Mouse (Mus musculus): Measurements from ENCODE around the gene Rmnd5b. TPM values are rescaled to one million over a fixed set of nuclear protein-coding genes. Genes with fewer than 3 reads are reported as not detected.

The Rmnd5b gene
- polyA plus RNA-seq, 1 experiment from 2014 or later = 74.5 TPM

DNA sequence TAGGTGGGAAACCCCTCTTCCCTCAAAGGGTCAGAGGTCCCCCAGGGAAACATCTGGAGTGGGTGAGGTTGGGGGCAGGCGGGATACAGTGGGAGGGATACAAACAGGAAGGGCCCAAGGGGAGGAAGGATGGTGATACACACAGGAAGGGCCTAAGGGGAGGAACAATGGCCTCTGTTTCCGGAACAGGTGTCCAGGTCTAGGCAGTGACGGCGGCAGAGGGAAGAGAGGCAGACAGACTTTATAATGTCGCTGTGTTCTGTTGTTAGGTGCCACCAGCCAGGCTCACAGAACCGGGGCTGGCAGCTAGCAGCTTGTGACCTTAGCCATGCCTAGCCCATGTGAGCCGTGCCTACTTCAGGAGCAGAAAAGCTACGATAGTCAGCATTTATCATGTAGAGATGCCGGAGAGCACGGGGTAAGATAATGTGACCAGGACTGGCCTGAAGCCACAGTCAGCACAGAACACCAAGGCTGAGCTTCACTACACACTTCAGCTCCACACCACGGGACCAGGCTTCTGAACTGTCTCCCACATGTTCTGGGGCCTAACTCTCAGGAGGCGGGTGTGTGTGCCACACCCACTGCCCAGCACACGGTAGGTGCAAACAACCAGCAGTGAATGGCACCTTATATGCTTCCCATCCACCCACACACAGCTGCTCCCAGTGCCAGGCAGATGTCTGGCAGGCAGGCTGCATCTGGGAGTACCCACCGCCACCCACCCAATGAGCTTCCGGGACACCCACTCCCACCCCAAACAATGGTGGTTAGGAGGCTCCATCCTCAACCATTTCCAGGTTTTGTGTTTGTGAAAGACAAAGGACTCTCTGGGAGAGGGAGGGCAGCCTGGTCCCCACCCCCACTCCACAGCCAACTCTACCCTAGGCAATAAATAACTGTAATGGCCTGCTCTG lies 11.3 kb upstream of the Rmnd5b start:
- peaks cover 18% of the 10 kb centered on the region for H3K27me3 ChIP-seq
- ATAC-seq (ENCODE audit: low read depth) = no peak
- 58% methylated on average over 15 of the region's 15 CpGs for WGBS
- H3K4me2 ChIP-seq = peak overlapping the region; percentile 14; the same call in 1 of the 2 replicates
- 0 out of 2 replicates have a peak, but pooled peaks cover 8% of the 10 kb centered on the region for H3K36me3 ChIP-seq
- H3K9ac ChIP-seq = no peak overlapping the region; the same call in 1 of the 2 replicates
- H3K27ac ChIP-seq (replicated peaks) = peak overlapping the region; percentile 72
- H3K9me3 ChIP-seq = no peaks in the 10 kb centered on the region
- no peak overlapping the region for H3K4me3 ChIP-seq
- peaks cover 53% of the 10 kb centered on the region for H3K4me1 ChIP-seq (replicated peaks)

DNA sequence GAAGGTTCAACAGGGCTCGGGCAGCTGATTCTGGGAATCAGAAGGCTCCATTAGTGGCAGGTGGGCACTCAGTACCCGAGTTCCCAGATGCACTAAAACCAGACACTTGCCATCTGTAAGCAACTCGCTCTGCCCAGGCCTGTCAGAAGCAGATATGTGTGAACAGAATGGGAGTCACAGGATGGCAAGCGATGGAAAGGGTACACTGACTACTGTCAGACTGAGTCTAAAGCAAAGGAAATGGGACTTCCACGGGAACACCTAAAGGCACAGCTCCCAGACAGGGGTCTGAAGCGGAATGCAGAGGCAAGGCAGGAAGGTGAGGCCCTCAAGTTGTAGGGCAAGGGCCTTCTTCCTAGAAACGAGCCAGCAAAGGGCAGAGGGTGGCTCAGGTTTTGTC lies 10.5 kb upstream of the Rmnd5b start:
- 84% methylated on average over 7 of the region's 7 CpGs for WGBS
- ATAC-seq (ENCODE audit: low read depth) = no peak
- H3K36me3 ChIP-seq = 0 out of 2 replicates have a peak, but pooled peaks cover 8% of the 10 kb centered on the region

GRCm38 (mm10) chr11:51645293-51645692 lies 9.6 kb upstream of the Rmnd5b start:
- H3K9me3 ChIP-seq = no peaks in the 10 kb centered on the region
- WGBS = 82% methylated on average over 13 of the region's 13 CpGs
- no peak overlapping the region for H3K9ac ChIP-seq
- no peak overlapping the region for H3K4me2 ChIP-seq
- H3K36me3 ChIP-seq = 0 out of 2 replicates have a peak, but pooled peaks cover 8% of the 10 kb centered on the region
- H3K27ac ChIP-seq (replicated peaks) = no peak overlapping the region
- no peak overlapping the region for H3K4me3 ChIP-seq
- no peak for ATAC-seq (ENCODE audit: low read depth)
- peaks cover 46% of the 10 kb centered on the region for H3K4me1 ChIP-seq (replicated peaks)
- peaks cover 15% of the 10 kb centered on the region for H3K27me3 ChIP-seq

More for the DNA sequence above, 10.5 kb upstream of the Rmnd5b start:
- H3K27ac ChIP-seq (replicated peaks) = peak overlapping the region; percentile 72; the same call in 1 of the 2 replicates
- peaks cover 53% of the 10 kb centered on the region for H3K4me1 ChIP-seq (replicated peaks)
- peaks cover 16% of the 10 kb centered on the region for H3K27me3 ChIP-seq
- no peak overlapping the region for H3K4me3 ChIP-seq
- H3K9ac ChIP-seq = no peak overlapping the region
- no peaks in the 10 kb centered on the region for H3K9me3 ChIP-seq
- no peak overlapping the region for H3K4me2 ChIP-seq

- H3K4me3 ChIP-seq = no peak overlapping the region
- H3K27me3 ChIP-seq = peaks cover 4% of the 10 kb centered on the region
- no peak for ATAC-seq (ENCODE audit: low read depth)
- H3K4me2 ChIP-seq = no peak overlapping the region
- H3K27ac ChIP-seq (replicated peaks) = no peak overlapping the region
- 0 out of 2 replicates have a peak, but pooled peaks cover 8% of the 10 kb centered on the region for H3K36me3 ChIP-seq
- 75% methylated on average over 16 of the region's 16 CpGs for WGBS
- peaks cover 35% of the 10 kb centered on the region for H3K4me1 ChIP-seq (replicated peaks)
- H3K9ac ChIP-seq = no peak overlapping the region
- no peaks in the 10 kb centered on the region for H3K9me3 ChIP-seq
Observed at GRCm38 (mm10) chr11:51644217-51644616, 8.5 kb upstream of the Rmnd5b start.

DNA sequence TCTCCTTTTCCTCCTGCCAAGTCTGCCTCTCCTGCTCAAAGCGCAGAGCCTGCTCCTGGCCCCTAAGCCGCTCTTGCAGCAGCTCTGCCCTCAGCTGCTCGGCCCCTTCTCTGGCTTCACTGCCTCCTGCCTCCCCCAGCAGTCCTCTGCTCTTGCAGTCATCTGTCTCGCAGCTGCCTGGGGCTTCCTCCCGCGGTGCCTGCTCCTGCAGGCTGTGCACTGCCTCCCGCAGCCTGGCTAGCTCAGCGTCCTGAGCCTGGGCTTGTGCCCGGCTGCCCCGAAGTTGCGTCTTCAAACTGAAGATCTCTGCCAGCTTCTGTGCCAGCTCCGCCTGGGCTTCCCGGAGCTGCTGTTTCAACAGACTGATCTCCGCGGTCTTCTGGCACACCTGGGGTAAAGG lies 8.1 kb upstream of the Rmnd5b start:
- Histone ChIP-seq H3K36me3 (0 out of 2 replicates have a peak, but pooled peaks cover 8% of the 10 kb centered on the region), H3K4me3 (no peak overlapping the region), H3K9ac (no peak overlapping the region), H3K27ac (replicated peaks) (no peak overlapping the region), H3K27me3 (no peaks in the 10 kb centered on the region), H3K9me3 (no peaks in the 10 kb centered on the region), H3K4me1 (replicated peaks) (peaks cover 30% of the 10 kb centered on the region), H3K4me2 (no peak overlapping the region)
- no peak for ATAC-seq (ENCODE audit: low read depth)
- WGBS = 66% methylated on average over 15 of the region's 15 CpGs

DNA sequence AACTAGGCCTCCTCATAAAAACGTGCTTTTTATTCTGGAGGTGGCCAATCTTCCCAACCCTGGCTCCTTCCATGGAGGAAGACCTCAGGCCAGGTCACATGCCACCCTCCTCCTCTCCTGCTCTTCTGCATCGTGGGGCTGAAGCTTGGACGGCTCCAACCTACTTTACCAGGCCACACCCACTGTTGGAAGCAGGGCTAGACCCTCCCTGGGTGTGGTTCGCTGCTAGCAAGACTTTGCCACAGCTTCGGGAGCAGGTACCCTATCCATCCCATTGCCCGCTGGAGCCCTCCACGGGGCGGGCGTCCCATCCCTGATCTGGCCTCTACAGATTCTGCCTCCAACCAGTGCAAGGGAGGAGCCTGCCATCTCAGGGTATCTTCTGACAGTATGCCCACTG lies 7.5 kb upstream of the Rmnd5b start:
- ATAC-seq (ENCODE audit: low read depth) = no peak
- Histone ChIP-seq H3K4me1 (replicated peaks) (peaks cover 25% of the 10 kb centered on the region), H3K4me2 (no peak overlapping the region), H3K9me3 (no peaks in the 10 kb centered on the region), H3K36me3 (0 out of 2 replicates have a peak, but pooled peaks cover 8% of the 10 kb centered on the region), H3K4me3 (no peak overlapping the region), H3K9ac (no peak overlapping the region), H3K27me3 (no peaks in the 10 kb centered on the region; the same call in 1 of the 2 replicates), H3K27ac (replicated peaks) (no peak overlapping the region)
- 78% methylated on average over 9 of the region's 9 CpGs for WGBS

DNA sequence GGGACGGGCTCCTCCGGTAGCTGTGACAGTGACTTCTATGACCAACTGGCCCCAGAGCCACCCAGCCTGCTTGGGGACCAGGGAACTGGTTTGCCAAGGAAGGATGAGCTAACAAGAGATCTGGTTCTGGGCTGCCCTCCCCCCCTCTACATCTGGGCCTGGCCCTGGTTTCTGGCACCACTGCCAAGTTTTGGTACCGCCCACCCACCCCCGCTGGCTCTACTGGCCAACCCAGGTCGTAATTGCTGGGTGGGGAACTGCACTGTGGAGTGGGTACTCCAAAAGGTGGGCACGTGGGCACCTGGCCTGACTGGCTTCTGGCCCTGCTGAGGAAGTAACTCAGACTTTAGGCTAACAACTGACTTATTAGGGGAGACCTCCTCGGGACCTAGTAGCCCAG lies 5.1 kb upstream of the Rmnd5b start:
- no peak overlapping the region for H3K27ac ChIP-seq (replicated peaks)
- no peak overlapping the region for H3K4me3 ChIP-seq
- H3K27me3 ChIP-seq = no peaks in the 10 kb centered on the region; the same call in 1 of the 2 replicates
- no peak overlapping the region for H3K9ac ChIP-seq
- H3K4me2 ChIP-seq = no peak overlapping the region
- H3K9me3 ChIP-seq = no peaks in the 10 kb centered on the region
- H3K36me3 ChIP-seq = 0 out of 2 replicates have a peak, but pooled peaks cover 8% of the 10 kb centered on the region
- H3K4me1 ChIP-seq (replicated peaks) = peaks cover 26% of the 10 kb centered on the region
- no peak for ATAC-seq (ENCODE audit: low read depth)
- 83% methylated on average over 7 of the region's 7 CpGs for WGBS

DNA sequence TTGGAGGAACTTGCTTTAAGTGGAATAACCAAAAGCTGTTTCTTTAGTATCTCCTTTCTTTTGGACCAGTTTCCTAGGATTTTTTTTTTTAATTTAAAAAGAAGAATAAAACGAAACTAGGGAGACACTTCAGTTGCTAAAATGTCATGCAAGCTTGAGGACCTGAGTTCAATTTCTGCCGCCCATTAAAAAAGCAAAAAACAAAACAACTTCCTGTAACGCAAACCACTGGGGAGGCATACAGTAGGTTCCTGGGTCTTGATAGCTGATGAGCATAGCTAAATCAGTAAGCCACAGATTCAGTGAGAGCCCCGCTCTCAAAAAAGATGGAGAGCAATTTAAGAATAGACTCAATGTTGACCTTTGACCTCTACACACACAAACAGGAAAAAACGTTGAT lies 2.8 kb upstream of the Rmnd5b start:
- WGBS = 71% methylated on average over 5 of the region's 5 CpGs
- no peak overlapping the region for H3K4me3 ChIP-seq
- no peak overlapping the region for H3K4me2 ChIP-seq
- no peak for ATAC-seq (ENCODE audit: low read depth)
- H3K4me1 ChIP-seq (replicated peaks) = peaks cover 34% of the 10 kb centered on the region
- H3K36me3 ChIP-seq = no peaks in the 10 kb centered on the region
- no peak overlapping the region for H3K27ac ChIP-seq (replicated peaks)
- no peaks in the 10 kb centered on the region for H3K9me3 ChIP-seq
- H3K27me3 ChIP-seq = no peaks in the 10 kb centered on the region; the same call in 1 of the 2 replicates
- no peak overlapping the region for H3K9ac ChIP-seq

- Histone ChIP-seq H3K4me1 (replicated peaks) (peaks cover 36% of the 10 kb centered on the region), H3K36me3 (no peaks in the 10 kb centered on the region), H3K27me3 (no peaks in the 10 kb centered on the region; the same call in 1 of the 2 replicates), H3K4me3 (no peak overlapping the region), H3K4me2 (peak overlapping the region; percentile 36), H3K27ac (replicated peaks) (no peak overlapping the region), H3K9ac (no peak overlapping the region), H3K9me3 (no peaks in the 10 kb centered on the region)
- no peak for ATAC-seq (ENCODE audit: low read depth)
- WGBS = 4% methylated on average over 17 of the region's 17 CpGs
Observed at GRCm38 (mm10) chr11:51637971-51638414, 2.3 kb upstream of the Rmnd5b start.

- H3K9ac ChIP-seq = peak overlapping the region; percentile 71
- peak overlapping the region; percentile 87 for H3K27ac ChIP-seq (replicated peaks)
- H3K36me3 ChIP-seq = no peaks in the 10 kb centered on the region
- peak overlapping the region; percentile 75 for H3K4me2 ChIP-seq
- no peaks in the 10 kb centered on the region; the same call in 1 of the 2 replicates for H3K27me3 ChIP-seq
- WGBS = 6% methylated on average over 6 of the region's 6 CpGs
- peak; percentile 55 for ATAC-seq (ENCODE audit: low read depth)
- H3K4me3 ChIP-seq = peak overlapping the region; percentile 58
- no peaks in the 10 kb centered on the region for H3K9me3 ChIP-seq
- H3K4me1 ChIP-seq (replicated peaks) = peaks cover 47% of the 10 kb centered on the region
Observed at GRCm38 (mm10) chr11:51636323-51636684, 608 bp upstream of the Rmnd5b start.

- peak overlapping the region; percentile 71 for H3K9ac ChIP-seq
- 21% methylated on average over 6 of the region's 6 CpGs for WGBS
- peak overlapping the region; percentile 58 for H3K4me3 ChIP-seq
- no peaks in the 10 kb centered on the region; the same call in 1 of the 2 replicates for H3K27me3 ChIP-seq
- H3K4me1 ChIP-seq (replicated peaks) = peaks cover 47% of the 10 kb centered on the region
- H3K4me2 ChIP-seq = peak overlapping the region; percentile 75
- ATAC-seq (ENCODE audit: low read depth) = no peak
- no peaks in the 10 kb centered on the region for H3K36me3 ChIP-seq
- H3K9me3 ChIP-seq = no peaks in the 10 kb centered on the region
- H3K27ac ChIP-seq (replicated peaks) = peak overlapping the region; percentile 87
Observed at GRCm38 (mm10) chr11:51635127-51635524, 570 bp downstream of the Rmnd5b start.

GRCm38 (mm10) chr11:51633721-51634120 lies 2.0 kb downstream of the Rmnd5b start:
- no peak overlapping the region for H3K9ac ChIP-seq
- no peak overlapping the region for H3K27ac ChIP-seq (replicated peaks)
- 0 out of 2 replicates have a peak overlapping the region, but pooled peaks have one; percentile 75 for H3K4me2 ChIP-seq
- peaks cover 47% of the 10 kb centered on the region for H3K4me1 ChIP-seq (replicated peaks)
- no peaks in the 10 kb centered on the region; the same call in 1 of the 2 replicates for H3K27me3 ChIP-seq
- 87% methylated on average over 3 of the region's 3 CpGs for WGBS
- H3K4me3 ChIP-seq = no peak overlapping the region
- peaks cover 10% of the 10 kb centered on the region for H3K36me3 ChIP-seq
- no peaks in the 10 kb centered on the region for H3K9me3 ChIP-seq
- no peak for ATAC-seq (ENCODE audit: low read depth)

All from neural tube, embryonic 13.5 days (tissue).